Mouse (Mus musculus) olfactory bulb, adult 2 months (tissue): ENCODE results near the gene Psma1.

Source experiments
- CTCF ChIP-seq: fragments of 200-500 bp; IDR thresholded peaks from 2 replicates; pipeline ENCODE4 v1.5.1; 2012; ENCODE audit warnings: low read depth, mild to moderate bottlenecking, low read length, moderate library complexity; ENCODE audit not compliant: insufficient read depth
- POLR2A ChIP-seq: fragments of 200-500 bp; IDR thresholded peaks from 2 replicates; pipeline ENCODE4 v1.6.1; 2012; ENCODE audit warnings: mild to moderate bottlenecking, low read depth, low read length, moderate library complexity; ENCODE audit not compliant: insufficient read depth

DNA sequence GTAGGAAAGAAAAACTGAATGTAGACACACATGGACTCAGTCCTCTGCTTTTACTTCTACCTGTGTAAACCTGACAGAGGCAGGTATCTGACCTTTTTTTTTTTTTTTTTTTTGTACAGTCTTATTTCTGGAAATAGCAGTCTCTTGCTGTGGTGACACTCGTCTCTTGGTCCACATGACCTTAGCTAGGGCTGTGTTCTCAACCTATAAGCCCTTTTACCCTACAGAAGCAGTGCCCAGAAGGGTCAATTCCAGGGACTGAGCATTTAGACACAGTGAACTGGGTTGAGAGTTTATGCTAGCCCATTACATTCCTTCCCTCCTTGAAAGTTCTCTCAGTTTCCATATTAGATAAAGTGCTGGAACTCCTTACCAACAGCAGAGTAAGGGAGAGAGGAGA lies 47.6 kb upstream of the Psma1 start:
- TF ChIP-seq CTCF = no peak
- TF ChIP-seq POLR2A = no peak
